Mouse (Mus musculus) lung, postnatal 36 days (tissue): ENCODE measurements at regions not wholly inside any gene's neighbourhood (a gene's known extent, or its start where the extent isn't known, plus 50 kb on each side); places are given as distances from the start of the nearest gene placed in this dataset.
A peak's percentile ranks its signal among the peaks of the same experiment; 100 is the strongest.

ENCODE experiments used
- DNase-seq: peaks from one replicate; pipeline ENCODE4 v3.0.0; 2022; ENCODE audit warnings: mixed read lengths

GRCm38 (mm10) chr1:60627786-60628453, 61.0 kb upstream of the Raph1 start:
- peak; percentile 55 for DNase-seq

- peak; percentile 25 for DNase-seq
Observed at GRCm38 (mm10) chr1:60627367-60627766, 60.5 kb upstream of the Raph1 start.

- DNase-seq: no peak
Observed at GRCm38 (mm10) chr1:60625698-60626486, 59.0 kb upstream of the Raph1 start.

GRCm38 (mm10) chr1:60624231-60624630, 57.3 kb upstream of the Raph1 start:
- no peak for DNase-seq

GRCm38 (mm10) chr1:60623440-60624016, 56.6 kb upstream of the Raph1 start:
- DNase-seq: peak; percentile 54

GRCm38 (mm10) chr1:60621770-60622169, 54.9 kb upstream of the Raph1 start:
- DNase-seq: no peak

GRCm38 (mm10) chr1:60621064-60621726, 54.3 kb upstream of the Raph1 start:
- DNase-seq: no peak

GRCm38 (mm10) chr1:60618389-60618788, 51.5 kb upstream of the Raph1 start:
- no peak for DNase-seq

- DNase-seq: no peak
Observed at GRCm38 (mm10) chr1:60616916-60617315, 50.0 kb upstream of the Raph1 start.
